Mouse (Mus musculus): ENCODE data around the gene Zfp219. TPM values are rescaled to one million over a fixed set of nuclear protein-coding genes. Genes with fewer than 3 reads are reported as not detected.

The Zfp219 gene
- total RNA-seq, 4 experiments from 2014 or later, result 52.7 to 86.6 (median 71.6) TPM

DNA sequence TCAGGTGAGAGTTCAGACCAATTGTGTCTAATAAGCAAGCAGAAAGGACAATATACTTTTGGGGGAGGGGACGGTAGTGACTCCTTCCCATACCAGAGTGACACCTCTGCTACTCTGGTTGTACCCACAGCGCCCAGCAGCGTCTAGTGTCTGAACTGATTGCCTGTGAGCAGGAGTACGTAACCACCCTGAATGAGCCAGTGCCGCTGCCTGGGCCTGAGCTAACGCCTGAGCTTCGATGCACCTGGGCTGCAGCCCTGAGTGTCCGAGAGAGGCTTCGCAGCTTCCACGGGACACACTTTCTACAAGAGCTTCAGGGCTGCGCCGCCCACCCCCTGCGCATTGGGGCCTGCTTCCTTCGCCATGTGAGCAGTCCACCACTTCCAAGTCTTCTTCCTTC lies 23.1 kb downstream of the Zfp219 start:
- no peak for DNase-seq

GRCm38 (mm10) chr14:51996866-51997265 lies 23.7 kb downstream of the Zfp219 start:
- no peak for DNase-seq

DNA sequence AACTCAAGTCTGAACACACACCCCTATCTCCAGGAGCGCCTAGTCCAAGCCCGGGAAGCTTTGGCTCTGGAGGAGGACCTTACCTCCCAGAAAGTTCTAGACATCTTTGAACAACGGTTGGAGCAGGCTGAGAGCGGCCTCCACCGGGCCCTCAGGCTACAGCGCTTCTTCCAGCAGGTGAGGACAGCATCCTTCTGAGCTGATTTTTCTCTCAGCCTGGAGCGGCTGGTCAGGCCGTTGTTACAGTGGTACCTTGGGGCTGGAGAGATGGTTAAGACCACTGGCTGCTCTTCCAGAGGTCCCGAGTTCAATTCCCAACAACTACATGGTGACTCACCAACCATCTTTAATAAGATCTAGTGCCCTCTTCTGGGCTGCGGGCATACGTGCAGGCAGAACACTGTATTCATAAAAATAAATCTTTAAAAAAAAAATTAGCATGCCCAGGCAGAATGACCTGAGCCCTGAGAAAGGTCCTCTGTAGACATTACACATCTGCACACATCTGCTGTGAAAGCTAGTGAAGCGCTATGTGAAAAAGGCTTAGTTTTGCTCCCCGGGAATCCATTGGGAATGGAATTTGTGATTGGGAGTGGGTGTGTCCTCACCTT lies 24.2 kb downstream of the Zfp219 start:
- no peak for DNase-seq

DNA sequence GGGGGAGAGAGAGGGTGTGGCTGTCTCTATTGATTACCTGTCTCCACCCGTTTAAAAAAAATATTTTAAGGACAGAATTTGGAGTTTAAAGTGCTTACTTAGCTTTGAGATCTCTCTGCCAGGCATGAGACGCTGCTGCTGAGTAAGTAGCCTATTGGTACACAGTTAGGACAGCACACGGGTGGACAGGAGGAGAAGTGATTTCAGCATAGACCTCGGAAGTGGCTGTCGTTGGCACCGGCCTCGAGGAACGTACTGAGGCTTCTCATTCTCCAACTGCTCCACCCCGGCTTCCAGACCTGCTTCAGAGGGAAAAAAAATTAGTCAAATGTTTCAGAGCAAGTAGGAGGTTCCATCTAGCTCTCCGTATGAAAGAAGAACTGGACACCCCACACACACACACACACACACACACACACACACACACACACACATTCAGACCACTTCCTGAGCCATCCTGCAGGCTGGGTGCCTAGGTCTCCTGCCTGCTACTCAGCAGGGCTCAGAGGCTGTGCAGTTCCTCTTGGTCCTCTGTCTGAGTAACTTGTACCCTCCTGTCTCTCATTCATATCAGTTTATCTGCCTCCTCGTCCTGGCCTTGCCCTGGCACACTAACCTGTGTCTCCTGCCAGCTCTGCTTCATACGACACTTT lies 25.2 kb downstream of the Zfp219 start:
- no peak for DNase-seq

DNA sequence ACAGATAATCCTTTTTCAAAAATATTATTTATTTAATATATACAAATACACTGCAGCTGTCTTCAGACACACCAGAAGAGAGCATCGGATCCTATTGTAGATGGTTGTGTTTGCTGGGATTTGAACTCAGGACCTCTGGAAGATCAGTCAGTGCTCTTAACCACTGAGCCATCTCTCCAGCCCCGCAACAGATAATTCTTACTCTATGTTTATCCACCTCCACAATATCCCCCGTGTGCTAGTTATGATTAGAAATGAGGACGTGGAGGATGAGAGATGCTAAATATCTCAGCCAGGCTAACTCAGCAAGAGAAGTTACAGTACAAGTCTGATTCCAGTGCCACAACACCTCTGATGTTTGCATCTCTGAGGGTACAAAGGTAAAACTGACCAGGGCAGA lies 26.1 kb downstream of the Zfp219 start:
- DNase-seq, result no peak

DNA sequence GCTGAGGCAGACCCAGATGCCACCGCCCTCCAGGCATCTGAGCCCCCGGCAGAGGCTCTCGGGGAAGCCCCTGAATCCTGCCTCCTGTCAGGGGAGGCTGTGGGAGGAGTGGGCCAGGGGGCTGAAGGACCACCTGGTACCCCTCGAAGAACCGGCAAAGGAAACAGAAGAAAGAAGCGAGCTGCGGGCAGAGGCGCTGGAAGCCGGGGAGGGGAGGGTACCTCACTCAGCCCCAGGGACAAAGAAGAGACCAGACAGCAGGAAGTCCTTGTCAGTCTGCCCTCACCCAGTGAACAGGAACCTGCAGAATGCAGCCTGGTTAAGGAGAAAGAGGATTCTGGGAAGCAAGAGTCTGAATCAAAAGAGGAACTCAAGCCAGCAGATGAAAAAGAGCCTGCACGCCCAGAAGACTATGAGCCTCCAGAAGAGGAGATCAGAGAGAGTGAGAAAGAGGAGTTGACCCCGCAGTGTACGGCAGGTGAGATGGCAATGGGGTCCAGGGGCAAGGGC lies 31.0 kb downstream of the Zfp219 start:
- DNase-seq, result no peak

DNA sequence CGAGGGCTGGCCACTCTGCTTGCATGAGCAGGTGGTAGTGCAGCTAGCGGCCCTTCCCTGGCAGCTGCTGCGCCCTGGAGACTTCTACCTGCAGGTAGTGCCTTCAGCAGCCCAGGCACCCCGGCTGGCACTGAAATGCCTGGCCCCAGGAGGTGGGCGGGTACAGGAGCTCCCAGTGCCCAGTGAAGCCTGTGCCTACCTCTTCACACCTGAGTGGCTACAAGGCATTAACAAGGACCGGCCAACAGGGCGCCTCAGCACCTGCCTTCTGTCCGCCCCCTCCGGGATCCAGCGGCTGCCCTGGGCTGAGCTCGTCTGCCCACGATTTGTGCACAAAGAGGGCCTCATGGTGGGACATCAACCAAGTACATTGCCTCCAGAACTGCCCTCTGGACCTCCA lies 31.8 kb downstream of the Zfp219 start:
- DNase-seq, result no peak

DNA sequence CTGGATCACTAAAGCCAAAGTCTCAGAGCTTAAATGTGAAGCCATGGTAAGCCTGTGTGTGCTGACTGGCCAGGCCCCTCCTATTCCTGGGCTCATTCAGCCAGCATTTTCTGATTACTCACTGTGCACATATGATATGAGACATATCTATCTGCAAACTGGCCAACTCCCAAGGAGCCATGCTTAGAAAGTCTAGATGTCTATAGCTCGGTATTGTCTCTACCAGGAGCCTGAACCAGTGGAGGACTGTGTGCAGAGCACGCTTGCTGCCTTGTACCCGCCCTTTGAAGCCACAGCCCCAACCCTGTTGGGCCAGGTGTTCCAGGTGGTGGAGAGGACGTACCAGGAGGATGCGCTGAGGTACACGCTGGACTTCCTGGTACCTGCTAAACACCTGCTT lies 33.4 kb downstream of the Zfp219 start:
- no peak for DNase-seq

DNA sequence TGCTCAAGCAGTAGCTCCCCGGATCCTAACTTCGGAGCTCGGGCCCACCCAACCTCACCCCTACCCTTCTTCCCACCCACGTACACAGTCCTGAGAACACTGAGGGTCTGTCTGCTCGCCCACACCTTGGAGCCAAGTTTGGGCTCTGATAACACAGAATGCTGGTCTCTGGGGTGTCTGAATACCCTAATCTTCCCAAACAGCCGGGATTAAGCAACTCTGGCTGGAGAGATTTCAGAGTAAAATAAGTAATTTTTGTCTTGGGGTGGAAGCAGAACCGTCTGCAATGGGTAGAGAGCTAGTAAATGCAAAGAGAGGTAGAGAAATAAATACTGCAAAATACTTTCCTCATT lies 34.4 kb downstream of the Zfp219 start:
- no peak for DNase-seq

DNA sequence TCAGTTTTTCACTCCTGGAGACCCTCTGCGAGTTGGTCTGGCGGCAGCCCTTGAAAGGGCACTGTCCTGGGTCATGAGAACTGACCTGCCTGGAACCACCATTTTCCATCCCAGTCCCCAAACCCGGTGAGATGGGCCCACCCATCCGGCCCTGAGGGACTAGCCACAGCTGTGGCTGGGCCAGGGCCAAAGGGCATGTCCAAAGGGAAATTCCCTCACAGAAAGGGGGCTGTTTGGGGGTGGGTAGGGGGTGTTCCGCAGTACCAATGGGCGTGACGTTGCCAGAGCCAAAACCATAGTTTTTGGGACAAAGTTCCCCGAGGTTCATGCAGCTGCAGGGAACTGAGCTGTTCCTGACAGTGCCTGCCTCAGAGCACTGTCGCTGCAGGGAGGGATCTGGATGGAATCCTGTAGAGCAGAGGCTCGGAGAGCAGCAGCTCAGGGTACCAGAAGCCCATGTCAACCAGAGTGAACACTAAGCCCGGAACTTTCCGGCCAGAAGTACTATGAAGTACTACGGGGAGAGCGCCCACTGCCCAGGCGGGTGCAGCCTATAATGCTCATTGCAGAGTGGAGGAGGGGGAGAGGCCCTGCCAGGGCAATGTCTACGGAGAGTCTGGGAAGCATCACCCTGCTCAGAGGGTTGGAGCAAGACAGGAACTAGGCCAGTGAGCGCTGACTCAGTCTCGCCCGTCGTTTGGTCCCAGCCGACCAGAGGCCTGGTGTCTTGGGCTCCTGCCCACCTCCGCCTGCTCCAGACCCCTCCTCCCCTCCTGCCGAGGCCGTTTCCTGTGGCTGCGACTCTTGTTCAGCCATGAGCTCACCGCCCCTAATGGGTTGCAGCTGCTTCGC lies 35.0 kb downstream of the Zfp219 start:
- DNase-seq, result peak; percentile 74

DNA sequence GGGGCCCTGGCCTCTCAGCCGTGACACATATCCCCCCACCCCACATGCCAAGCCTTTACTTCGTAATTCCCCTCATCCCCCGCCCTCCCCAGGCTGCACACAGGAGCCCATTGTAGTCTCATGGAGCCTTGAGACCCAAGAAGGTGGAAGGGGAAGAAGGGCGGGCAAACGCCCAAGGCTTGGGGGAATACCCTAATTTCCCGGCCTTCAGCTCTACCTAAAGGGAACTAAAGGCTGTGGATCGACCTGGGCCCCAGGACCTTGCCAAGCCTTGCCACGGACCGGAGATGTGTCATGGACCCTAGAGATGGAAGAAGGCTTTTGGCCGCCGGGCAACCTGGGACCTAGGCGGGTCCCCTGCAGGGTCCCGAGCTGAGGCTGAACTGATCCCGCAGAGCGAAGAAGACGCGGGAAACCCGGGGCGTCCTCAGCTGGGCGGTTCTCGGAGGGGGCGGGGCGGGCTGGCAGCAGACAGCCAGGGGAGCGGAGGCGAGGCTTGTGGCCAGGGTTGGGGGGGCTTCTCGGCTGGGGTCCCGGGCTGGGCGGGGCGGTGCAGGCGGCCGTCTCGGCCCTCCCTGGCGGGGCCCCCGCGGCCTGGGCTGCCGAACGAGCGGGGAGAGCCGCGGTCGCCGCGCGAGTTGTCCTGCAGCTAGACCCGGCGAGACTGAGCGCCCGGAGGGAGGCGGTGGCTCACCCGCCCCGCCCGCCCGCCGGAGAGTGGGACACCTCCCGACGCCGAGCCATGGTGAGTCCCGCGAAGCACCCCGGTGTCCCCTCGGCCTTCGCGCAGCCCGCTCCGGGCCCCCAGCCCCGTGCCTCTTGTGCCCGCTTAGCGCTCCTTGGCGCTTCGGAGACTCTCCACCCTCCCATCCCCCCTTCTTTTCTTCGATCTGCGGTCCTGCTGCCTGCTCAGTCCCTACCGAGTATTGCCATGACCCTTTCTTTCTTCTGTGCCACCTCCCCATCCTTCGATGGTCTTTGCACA lies 36.0 kb downstream of the Zfp219 start, which contains the start of gene Arhgef40:
Arhgef40 (plus strand) TSS at position 473 of the 985 bp plus-strand sequence.
- no peak for DNase-seq

DNA sequence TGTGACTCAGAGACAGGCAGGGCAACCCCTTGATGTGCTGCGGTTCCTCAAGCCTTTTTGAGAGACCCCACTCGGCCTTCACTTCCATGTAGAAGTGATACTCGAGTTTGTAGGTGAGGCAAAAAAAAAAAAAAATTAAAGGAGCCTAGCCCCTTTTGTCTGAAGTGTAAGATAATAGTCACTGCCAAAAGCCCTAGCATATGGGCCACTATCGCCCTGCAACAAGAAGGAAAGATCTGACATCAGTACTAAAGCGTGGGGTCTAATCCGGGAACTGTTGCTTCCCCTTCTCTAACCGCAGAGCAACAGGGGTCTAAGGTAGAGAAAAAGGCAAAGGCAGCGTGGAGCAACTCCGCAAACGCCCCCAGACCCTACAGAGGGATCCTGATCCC lies 36.7 kb downstream of the Zfp219 start:
- no peak for DNase-seq

GRCm38 (mm10) chr14:51983251-51983650 lies 37.3 kb downstream of the Zfp219 start:
- no peak for DNase-seq

GRCm38 (mm10) chr14:51979252-51979651 lies 41.3 kb downstream of the Zfp219 start:
- no peak for DNase-seq

DNA sequence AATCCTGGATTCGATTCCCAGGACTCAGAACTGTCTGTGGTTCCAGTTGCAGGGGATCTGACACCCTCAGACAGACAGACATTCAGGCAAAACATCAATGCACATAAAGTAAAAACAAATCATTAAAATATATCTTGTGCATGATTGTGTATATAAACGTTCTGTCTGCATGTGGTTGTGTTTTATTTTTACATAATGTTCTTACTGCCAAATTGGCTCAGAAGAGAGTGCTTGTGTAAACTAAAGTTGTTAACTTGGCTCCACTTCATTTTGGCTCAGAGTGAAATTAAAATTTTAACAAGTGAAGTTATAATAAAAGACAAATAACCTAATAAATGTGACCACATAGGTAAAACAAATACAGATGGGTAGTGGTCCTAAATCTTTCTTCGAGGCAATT lies 53.1 kb downstream of the Zfp219 start:
- no peak for DNase-seq

GRCm38 (mm10) chr14:51960316-51960715 lies 60.2 kb downstream of the Zfp219 start:
- no peak for DNase-seq

Other genes with a start within 250 kb of the Zfp219 start
- gene Ang4, start 247.1 kb downstream of the Zfp219 start, total RNA-seq (2022), result not detected
- not detected for gene AY358078, start 220.7 kb downstream of the Zfp219 start, total RNA-seq (2022)
- not detected for gene Ear6, start 167.0 kb downstream of the Zfp219 start, total RNA-seq (2022)
- gene Mettl17, start 135.9 kb downstream of the Zfp219 start, total RNA-seq (2022), result 10 to 100 TPM; 31.5 to 50.1 (median 45.6) TPM
- 1 to 10 TPM in 1 of 4 experiments, under 1 TPM in 3; 0.20 to 1.2 (median 0.66) TPM for gene Slc39a2, start 127.8 kb downstream of the Zfp219 start, total RNA-seq (2022)
- 100 to 1,000 TPM; 209 to 364 (median 285) TPM for gene Ndrg2, start 106.6 kb downstream of the Zfp219 start, total RNA-seq (2022)
- gene Tppp2, start 102.3 kb downstream of the Zfp219 start, total RNA-seq (2022), result not detected
- not detected for gene Rnase13, start 98.0 kb downstream of the Zfp219 start, total RNA-seq (2022)
- gene Arhgef40, start 36.0 kb downstream of the Zfp219 start, total RNA-seq (2022), result 10 to 100 TPM; 40.7 to 74.9 (median 57.2) TPM
- 1 to 10 TPM; 1.1 to 2.2 (median 1.6) TPM for gene Tmem253, start 5.1 kb downstream of the Zfp219 start, total RNA-seq (2022)
- not detected for gene Olfr221, start 21.7 kb upstream of the Zfp219 start, total RNA-seq (2022)
- gene Hnrnpc, start 83.3 kb upstream of the Zfp219 start, total RNA-seq (2022), result 100 to 1,000 TPM; 181 to 335 (median 196) TPM
- gene Rpgrip1, start 90.0 kb upstream of the Zfp219 start, total RNA-seq (2022), result 1 to 10 TPM in 2 of 4 experiments, under 1 TPM in 2; 0.44 to 2.3 (median 1.4) TPM
- 10 to 100 TPM; 56.0 to 73.9 (median 61.4) TPM for gene Supt16, start 176.7 kb upstream of the Zfp219 start, total RNA-seq (2022)
- 100 to 1,000 TPM in 2 of 4 experiments, 10 to 100 TPM in 2; 82.2 to 142 (median 108) TPM for gene Chd8, start 237.0 kb upstream of the Zfp219 start, total RNA-seq (2022)